Mouse (Mus musculus): ENCODE measurements around the gene Olfr1331.
"Not testable (repeated sequence)": the region's sequence is repeated elsewhere in the genome, so short reads cannot be mapped to it uniquely, and the experiment has no call there.

Gene Olfr1331

GRCm38 (mm10) chr4:118864349-118864748, at the start of gene Olfr1331:
TSS of gene Olfr1331 (plus strand) at chr4:118864649.
- no peak for DNase-seq (ENCODE audit: low read depth, low spot score)

- DNase-seq (ENCODE audit: low read depth, low spot score), result no peak
Measured at GRCm38 (mm10) chr4:118818921-118819320, 45.5 kb upstream of the Olfr1331 start.

GRCm38 (mm10) chr4:118836179-118836578, 28.3 kb upstream of the Olfr1331 start, which contains the start of gene Olfr1333:
TSS of gene Olfr1333 (minus strand) at chr4:118836279.
- no peak for DNase-seq (ENCODE audit: low read depth, low spot score)

GRCm38 (mm10) chr4:118861791-118862190, 2.7 kb upstream of the Olfr1331 start:
- DNase-seq (ENCODE audit: low read depth, low spot score), result no peak

GRCm38 (mm10) chr4:118862704-118863103, 1.7 kb upstream of the Olfr1331 start:
- DNase-seq (ENCODE audit: low read depth, low spot score), result no peak

GRCm38 (mm10) chr4:118867566-118867965, 3.1 kb downstream of the Olfr1331 start:
- DNase-seq (ENCODE audit: low read depth, low spot score), result no peak

- no peak for DNase-seq (ENCODE audit: low read depth, low spot score)
Measured at GRCm38 (mm10) chr4:118888297-118888696, 23.8 kb downstream of the Olfr1331 start, which contains the start of gene Olfr1330. TSS of gene Olfr1330 (plus strand) at chr4:118888597.

GRCm38 (mm10) chr4:118901981-118902380, 37.5 kb downstream of the Olfr1331 start:
- no peak for DNase-seq (ENCODE audit: low read depth, low spot score)

- DNase-seq (ENCODE audit: low read depth, low spot score), result not testable (repeated sequence)
Measured at GRCm38 (mm10) chr4:118917365-118917764, 52.9 kb downstream of the Olfr1331 start, which contains the start of gene Olfr1329. TSS of gene Olfr1329 (minus strand) at chr4:118917465.
